In the genomic region with DNA sequence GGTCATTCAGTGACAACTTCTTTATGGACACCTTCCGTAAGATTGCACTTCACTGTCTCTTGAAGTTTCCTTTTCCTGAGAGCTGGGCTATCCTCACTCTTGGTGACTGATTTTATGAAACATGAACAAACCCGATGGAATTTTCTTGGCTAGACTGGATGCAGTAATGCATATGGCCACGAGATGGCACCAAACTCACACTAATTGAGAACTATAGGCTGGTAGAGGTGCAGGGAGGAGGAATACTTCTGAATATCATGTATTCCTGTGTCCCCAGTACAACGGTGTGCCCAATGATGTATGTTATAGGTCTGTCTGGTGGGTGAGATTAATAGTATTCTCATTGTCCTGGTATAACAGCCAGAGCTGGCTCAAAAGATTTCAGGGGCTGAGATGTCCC, we compare ENCODE assay signal across 8 mouse cellular contexts. TPM values are rescaled to one million over a fixed set of nuclear protein-coding genes. Genes with fewer than 3 reads are reported as not detected.
DNase-seq lines count a peak whose midpoint lies in the region; ATAC-seq lines count a peak whose summit lies in the region.

No protein-coding gene starts in this region.

- peak; percentile 80 for ATAC-seq in granulocyte monocyte progenitor cell, adult 5-6 weeks (replicated peaks; ENCODE audit: poor library complexity, severe bottlenecking)
- ATAC-seq in midbrain, embryonic 14.5 days (ENCODE audit: low FRiP score, low TSS enrichment): peak; percentile 78

- DNase-seq in ovary, postnatal 10 days (ENCODE audit: low spot score): peak; percentile 68
- no peak for DNase-seq in ovary, adult 18-20 months (ENCODE audit: low spot score)
- peak; percentile 68 for DNase-seq in embryo, embryonic 11 days
- peak; percentile 82 for DNase-seq in kidney, adult 18-20 months
- peak; percentile 55 for DNase-seq in left cerebral cortex, postnatal 4 days
- DNase-seq in midbrain, embryonic 14.5 days: peak; percentile 88
- DNase-seq in spleen, postnatal 36 days (ENCODE audit: low spot score in 2 of 2): peak; percentile 4 to 20

- H3K9ac ChIP-seq in midbrain, embryonic 14.5 days (replicated peaks; ENCODE audit: low read length): no peak overlapping the region

- intact Hi-C loops in left cerebral cortex, postnatal 4 days (cut with DNase I): no loop called here

- H3K36me3 ChIP-seq in midbrain, embryonic 14.5 days (ENCODE audit: control insufficient read depth, insufficient read depth, low read length): no peaks in the 10 kb centered on the region

- H3K27ac ChIP-seq in midbrain, embryonic 14.5 days (replicated peaks; ENCODE audit: low read depth, low read length): no peak overlapping the region

- H3K4me1 ChIP-seq in midbrain, embryonic 14.5 days (ENCODE audit: control insufficient read depth, insufficient read depth, low read length): no peaks in the 10 kb centered on the region

- no peaks in the 10 kb centered on the region for H3K27me3 ChIP-seq in midbrain, embryonic 14.5 days (ENCODE audit: control insufficient read depth, insufficient read depth, low read length)

- no peaks in the 10 kb centered on the region for H3K9me3 ChIP-seq in midbrain, embryonic 14.5 days (ENCODE audit: control insufficient read depth, low read length)

- 16% methylated on average over 4 of the region's 4 CpGs for whole genome bisulfite sequencing in midbrain, embryonic 14.5 days

- no peak overlapping the region for H3K4me3 ChIP-seq in midbrain, embryonic 14.5 days (replicated peaks; ENCODE audit: low read depth, low read length)

- H3K4me2 ChIP-seq in midbrain, embryonic 14.5 days (ENCODE audit: low read length): no peak overlapping the region

RNA-seq across cellular contexts. Expression of gene Slc5a9, which starts 16.1 kb away (rescaled TPM):
- total RNA-seq in granulocyte monocyte progenitor cell, adult 5-6 weeks (2014; fragmentation: Nextera tagmentation): not detected in 2 replicates
- total RNA-seq in granulocyte monocyte progenitor cell, adult 5-6 weeks (2017): not detected in 2 replicates
- not detected for total RNA-seq in left cerebral cortex, postnatal 4 days (2021)
- polyA plus RNA-seq in midbrain, embryonic 14.5 days (2014; fragmentation: Nextera tagmentation; extraction: Ambion mirVana): not detected in 2 replicates

RNA-seq across cellular contexts. Expression of gene Skint8, which starts 32.6 kb away (rescaled TPM):
- not detected in 2 replicates for total RNA-seq in granulocyte monocyte progenitor cell, adult 5-6 weeks (2014; fragmentation: Nextera tagmentation)
- not detected in 2 replicates for total RNA-seq in granulocyte monocyte progenitor cell, adult 5-6 weeks (2017)
- under 1 TPM in 1 of 2 experiments, not detected in 1; 0.14 TPM for total RNA-seq in left cerebral cortex, postnatal 4 days (2021)
- polyA plus RNA-seq in midbrain, embryonic 14.5 days (2014; fragmentation: Nextera tagmentation; extraction: Ambion mirVana): not detected in 2 replicates
